Comparison of ENCODE assay signal across 21 mouse cellular contexts in the genomic region with DNA sequence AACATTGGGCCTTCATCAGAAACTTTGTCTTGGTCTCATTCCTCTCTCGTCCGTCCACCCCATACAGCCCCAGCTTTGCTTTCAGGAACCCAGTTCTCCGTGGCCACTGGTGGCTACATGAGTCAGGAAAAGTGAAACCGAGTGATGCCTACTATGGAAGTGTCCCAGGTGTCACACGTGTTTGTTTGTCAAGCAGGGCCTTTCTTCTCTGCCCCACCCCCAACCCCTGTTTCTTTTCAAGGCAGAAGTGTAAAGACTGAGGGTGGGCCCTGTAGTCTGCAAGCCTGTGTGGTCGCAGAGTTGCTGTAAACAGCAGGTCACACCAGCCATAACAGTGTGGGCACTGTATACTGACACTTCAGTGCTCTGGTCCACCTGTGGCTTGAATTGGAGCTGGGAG.
DNase-seq lines count a peak whose midpoint lies in the region; ATAC-seq and TF ChIP-seq lines count a peak whose summit lies in the region.
"Had no signal": no experiment of that assay in that cellular context is flagged by ENCODE, and none has a peak within 500 bp of the region (broad histone marks: within the 10 kb centered on the region; RNA-seq: fewer than 3 reads in every experiment).

No protein-coding gene starts in this region.

- ATAC-seq in forebrain, embryonic 12.5 days (ENCODE audit: low FRiP score): no peak
- ATAC-seq: activated CD4-positive, CD25-positive, alpha-beta regulatory T cell, adult 4 months; forebrain, embryonic 14.5 days; forebrain, embryonic 16.5 days had no signal

- 52% methylated on average over 6 of the region's 6 CpGs for WGBS in thymus, adult 2 months
- WGBS in heart, adult 2 months: 87% methylated on average over 6 of the region's 6 CpGs
- WGBS in forebrain, embryonic 12.5 days: 83% methylated on average over 6 of the region's 6 CpGs

- intact Hi-C loops in heart, adult 2 months (cut with DNase I): loop anchor here (5.0 kb wide), 1 partner anchor 38 kb away; no protein-coding TSS in a partner anchor

- no peak for TF ChIP-seq EP300 in heart, adult 2 months (IDR thresholded peaks at IDR 0.05; ENCODE audit: insufficient read depth, low read depth, low read length)

- H3K9me3 ChIP-seq in forebrain, embryonic 12.5 days: no peaks in the 10 kb centered on the region
- H3K9me3 ChIP-seq: embryonic facial prominence, embryonic 10.5 days; embryonic facial prominence, embryonic 12.5 days had no signal

- peaks cover 63% of the 10 kb centered on the region for H3K4me1 ChIP-seq in thymus, adult 2 months (replicated peaks; ENCODE audit: control insufficient read depth, insufficient read depth, low read length)
- peaks cover 14% of the 10 kb centered on the region for H3K4me1 ChIP-seq in heart, adult 2 months (ENCODE audit: control insufficient read depth, insufficient read depth, low read length)
- H3K4me1 ChIP-seq in forebrain, embryonic 12.5 days: peaks cover 38% of the 10 kb centered on the region

- H3K36me3 ChIP-seq in thymus, adult 2 months (ENCODE audit: control insufficient read depth, insufficient read depth, low read length): no peaks in the 10 kb centered on the region
- H3K36me3 ChIP-seq in heart, adult 2 months (ENCODE audit: control insufficient read depth, insufficient read depth, low read length): peaks cover 2% of the 10 kb centered on the region; the same call in 1 of the 2 replicates
- no peaks in the 10 kb centered on the region for H3K36me3 ChIP-seq in forebrain, embryonic 12.5 days (replicated peaks)
- H3K36me3 ChIP-seq: embryonic facial prominence, embryonic 10.5 days; embryonic facial prominence, embryonic 12.5 days had no signal

- 0 out of 2 replicates have a peak, but pooled peaks cover 1% of the 10 kb centered on the region for H3K79me2 ChIP-seq in heart, adult 2 months (replicated peaks; ENCODE audit: control insufficient read depth, insufficient read depth, low read length)

- TF ChIP-seq POLR2A in thymus, adult 2 months (IDR thresholded peaks at IDR 0.05; ENCODE audit: control insufficient read depth, extremely low read depth, insufficient read depth, low read length, poor library complexity): no peak
- no peak for TF ChIP-seq POLR2A in heart, adult 2 months (IDR thresholded peaks at IDR 0.05; ENCODE audit: insufficient read depth, low read depth, low read length)

- H3K27ac ChIP-seq in thymus, adult 2 months (ENCODE audit: control insufficient read depth, insufficient read depth, low read length): peak overlapping the region; percentile 52; the same call in 1 of the 2 replicates
- H3K27ac ChIP-seq in heart, adult 2 months: no peak overlapping the region
- no peak overlapping the region for H3K27ac ChIP-seq in forebrain, embryonic 12.5 days
- H3K27ac ChIP-seq: embryonic facial prominence, embryonic 10.5 days; embryonic facial prominence, embryonic 12.5 days had no signal

- no peaks in the 10 kb centered on the region for H3K27me3 ChIP-seq in thymus, adult 2 months (ENCODE audit: control insufficient read depth, insufficient read depth, low read length)
- H3K27me3 ChIP-seq in heart, adult 2 months (ENCODE audit: control insufficient read depth, insufficient read depth, low read length): no peaks in the 10 kb centered on the region
- H3K27me3 ChIP-seq in forebrain, embryonic 12.5 days: no peaks in the 10 kb centered on the region; the same call in 1 of the 2 replicates
- H3K27me3 ChIP-seq: embryonic facial prominence, embryonic 12.5 days had no signal

- no peak overlapping the region for H3K9ac ChIP-seq in heart, adult 2 months (ENCODE audit: low read depth, low read length)
- H3K9ac ChIP-seq in forebrain, embryonic 12.5 days: no peak overlapping the region
- H3K9ac ChIP-seq: embryonic facial prominence, embryonic 12.5 days had no signal

- DNase-seq in thymus, adult 2 months: peak; percentile 65
- peak; percentile 56 to 59 for DNase-seq in thymus, postnatal 10 days (ENCODE audit: low spot score in 2 of 2)
- peak; percentile 64 for DNase-seq in thymus, postnatal 25 days
- DNase-seq in thymus, postnatal 4 days: peak; percentile 73
- no peak for DNase-seq in liver
- no peak for DNase-seq in heart, adult 2 months
- DNase-seq in adipocyte (ENCODE audit: low spot score): no peak
- DNase-seq: adrenal gland, adult 2 months; adrenal gland, postnatal 10 days; adrenal gland, postnatal 25 days; cerebellum, adult 11 months; cerebellum, adult 18-20 months; cerebellum, adult 8-10 months; cerebellum, adult 9-11 months; cerebellum, postnatal 14 days had no signal

- H3K4me2 ChIP-seq in forebrain, embryonic 12.5 days: no peak overlapping the region
- H3K4me2 ChIP-seq: embryonic facial prominence, embryonic 12.5 days had no signal

- H3K4me3 ChIP-seq in thymus, adult 2 months (ENCODE audit: control insufficient read depth, insufficient read depth, low read length): no peak overlapping the region
- no peak overlapping the region for H3K4me3 ChIP-seq in heart, adult 2 months
- no peak overlapping the region for H3K4me3 ChIP-seq in forebrain, embryonic 12.5 days (replicated peaks)
- H3K4me3 ChIP-seq: embryonic facial prominence, embryonic 10.5 days; embryonic facial prominence, embryonic 12.5 days had no signal

- no peak for TF ChIP-seq CTCF in thymus, adult 2 months (IDR thresholded peaks at IDR 0.05; ENCODE audit: borderline replicate concordance, control insufficient read depth, extremely low read depth, insufficient read depth, low read length, poor library complexity)
- no peak for TF ChIP-seq CTCF in heart, adult 2 months (IDR thresholded peaks at IDR 0.05)

Comparison
In these comparisons a context has a peak if more than half of its experiments do, and no peak if none do; other contexts are left out.
1. DNase-seq: peak in thymus, adult 2 months (single experiment), thymus, postnatal 10 days (2 of 2), thymus, postnatal 25 days (single experiment) and thymus, postnatal 4 days (single experiment); none in liver (single experiment), heart, adult 2 months (0 of 2) and adipocyte (single experiment).